Mouse (Mus musculus) lung, embryonic 15.5 days (tissue): ENCODE results near the gene Aplp2. TPM values are rescaled to one million over a fixed set of nuclear protein-coding genes. Genes with fewer than 3 reads are reported as not detected.

Experiments
- ATAC-seq: fragments of 200-750 bp; cut with Nextera tagmentation; 2 replicates; pipeline ENCODE4 v1.8.0; 2017; ENCODE audit warnings: moderate number of reproducible peaks, borderline replicate concordance; ENCODE audit not compliant: low FRiP score, low TSS enrichment; ENCODE audit errors: extremely low read depth
- H3K27ac ChIP-seq: fragments of 300-500 bp; sonication (generic); 2 replicates; pipeline ENCODE4 v1.5.1; 2015; ENCODE audit warnings: moderate library complexity, mild to moderate bottlenecking, inconsistent platforms
- H3K27me3 ChIP-seq: fragments of 300-500 bp; sonication (generic); 2 replicates; pipeline ENCODE4 v1.6.1; 2015; ENCODE audit warnings: inconsistent platforms
- H3K36me3 ChIP-seq: fragments of 300-500 bp; sonication (generic); 2 replicates; pipeline ENCODE4 v1.6.1; 2015; ENCODE audit warnings: inconsistent platforms
- H3K4me1 ChIP-seq: fragments of 300-500 bp; sonication (generic); 2 replicates; pipeline ENCODE4 v1.6.1; 2015; ENCODE audit warnings: inconsistent platforms
- H3K4me2 ChIP-seq: fragments of 300-500 bp; sonication (generic); 2 replicates; pipeline ENCODE4 v1.6.1; 2015; ENCODE audit warnings: inconsistent platforms, mild to moderate bottlenecking, moderate library complexity
- H3K4me3 ChIP-seq: fragments of 300-500 bp; sonication (generic); 2 replicates; pipeline ENCODE4 v1.5.1; 2015; ENCODE audit warnings: mild to moderate bottlenecking, inconsistent platforms
- H3K9ac ChIP-seq: fragments of 300-500 bp; sonication (generic); 2 replicates; pipeline ENCODE4 v1.6.1; 2015; ENCODE audit warnings: inconsistent platforms
- H3K9me3 ChIP-seq: fragments of 300-500 bp; sonication (generic); 2 replicates; pipeline ENCODE4 v1.6.1; 2016; ENCODE audit warnings: inconsistent platforms
- WGBS: fragments of 180-500 bp; shearing (Covaris S2); methylation state at CpG from one replicate; pipeline ENCODE4 v1.1.7; 2015; 5-methylcytosine and 5-hydroxymethylcytosine counted together
- polyA plus RNA-seq: library from polyadenylated mRNA; unstranded; fragments of >200 nt; fragmentation: Nextera tagmentation; extraction: Ambion mirVana; gene quantifications from 2 replicates; pipeline ENCODE4 v1.2.1, GENCODE M21; 2015

The Aplp2 gene
- polyA plus RNA-seq, 1 experiment from 2014 or later = 476 TPM

- Histone ChIP-seq H3K4me3 (no peak overlapping the region), H3K27me3 (peaks cover 58% of the 10 kb centered on the region), H3K9me3 (no peaks in the 10 kb centered on the region), H3K4me2 (no peak overlapping the region), H3K9ac (no peak overlapping the region), H3K4me1 (peaks cover 20% of the 10 kb centered on the region), H3K36me3 (no peaks in the 10 kb centered on the region), H3K27ac (no peak overlapping the region)
- ATAC-seq = no peak
- 74% methylated on average over 5 of the region's 5 CpGs for WGBS
Observed at GRCm38 (mm10) chr9:31133131-31133530, 78.5 kb downstream of the Aplp2 start.

GRCm38 (mm10) chr9:31131205-31131968 is 80.2 kb downstream of the Aplp2 start, which contains the start of gene St14:
St14 (minus strand) TSS chr9:31131853.
- Histone ChIP-seq H3K27me3 (peaks cover 58% of the 10 kb centered on the region), H3K9ac (peak within 1 kb of the TSS; percentile 60), H3K9me3 (no peaks in the 10 kb centered on the region), H3K4me2 (peak within 1 kb of the TSS; percentile 78), H3K4me3 (peak within 1 kb of the TSS; percentile 57), H3K27ac (peak within 1 kb of the TSS; percentile 57), H3K4me1 (peaks cover 20% of the 10 kb centered on the region), H3K36me3 (no peaks in the 10 kb centered on the region)
- under 1% methylated on average over 74 of the region's 74 CpGs for WGBS
- ATAC-seq = peak; percentile 72

GRCm38 (mm10) chr9:31130357-31131204 is 81.0 kb downstream of the Aplp2 start:
- Histone ChIP-seq H3K4me2 (peak overlapping the region; percentile 78), H3K27me3 (peaks cover 55% of the 10 kb centered on the region), H3K4me3 (peak overlapping the region; percentile 57), H3K9me3 (no peaks in the 10 kb centered on the region), H3K4me1 (peaks cover 20% of the 10 kb centered on the region), H3K9ac (peak overlapping the region; percentile 60), H3K36me3 (no peaks in the 10 kb centered on the region), H3K27ac (no peak overlapping the region)
- no peak for ATAC-seq
- 7% methylated on average over 26 of the region's 26 CpGs for WGBS

- no peak overlapping the region for H3K27ac ChIP-seq
- no peaks in the 10 kb centered on the region for H3K9me3 ChIP-seq
- peaks cover 20% of the 10 kb centered on the region for H3K4me1 ChIP-seq
- H3K4me2 ChIP-seq = peak overlapping the region; percentile 78
- H3K27me3 ChIP-seq = peaks cover 55% of the 10 kb centered on the region
- H3K36me3 ChIP-seq = no peaks in the 10 kb centered on the region
- 35% methylated on average over 8 of the region's 8 CpGs for whole genome bisulfite sequencing
- no peak overlapping the region for H3K9ac ChIP-seq
- ATAC-seq = no peak
- peak overlapping the region; percentile 57 for H3K4me3 ChIP-seq
Observed at GRCm38 (mm10) chr9:31129956-31130355, 81.7 kb downstream of the Aplp2 start.

GRCm38 (mm10) chr9:31127876-31128465 is 83.6 kb downstream of the Aplp2 start:
- WGBS = 62% methylated on average over 12 of the region's 12 CpGs
- ATAC-seq = no peak
- Histone ChIP-seq H3K27me3 (peaks cover 41% of the 10 kb centered on the region), H3K36me3 (no peaks in the 10 kb centered on the region), H3K4me1 (peaks cover 20% of the 10 kb centered on the region), H3K27ac (no peak overlapping the region), H3K9me3 (no peaks in the 10 kb centered on the region), H3K9ac (no peak overlapping the region), H3K4me2 (no peak overlapping the region), H3K4me3 (no peak overlapping the region)

GRCm38 (mm10) chr9:31126079-31126478 is 85.5 kb downstream of the Aplp2 start:
- WGBS = 80% methylated on average over 7 of the region's 7 CpGs
- no peaks in the 10 kb centered on the region for H3K9me3 ChIP-seq
- no peak for ATAC-seq

GRCm38 (mm10) chr9:31122464-31123030 is 89.1 kb downstream of the Aplp2 start:
- no peak overlapping the region for H3K27ac ChIP-seq
- H3K4me2 ChIP-seq = no peak overlapping the region
- H3K9ac ChIP-seq = no peak overlapping the region
- H3K4me3 ChIP-seq = no peak overlapping the region
- 53% methylated on average over 13 of the region's 13 CpGs for WGBS
- H3K27me3 ChIP-seq = no peaks in the 10 kb centered on the region
- no peak for ATAC-seq
- no peaks in the 10 kb centered on the region for H3K36me3 ChIP-seq
- H3K9me3 ChIP-seq = no peaks in the 10 kb centered on the region
- H3K4me1 ChIP-seq = peaks cover 27% of the 10 kb centered on the region

More at GRCm38 (mm10) chr9:31126079-31126478, 85.5 kb downstream of the Aplp2 start:
- Histone ChIP-seq H3K27me3 (peaks cover 22% of the 10 kb centered on the region), H3K4me1 (peaks cover 20% of the 10 kb centered on the region), H3K4me2 (no peak overlapping the region), H3K27ac (no peak overlapping the region), H3K4me3 (no peak overlapping the region), H3K9ac (no peak overlapping the region), H3K36me3 (no peaks in the 10 kb centered on the region)

- Histone ChIP-seq H3K27me3 (no peaks in the 10 kb centered on the region), H3K4me3 (no peak overlapping the region), H3K4me2 (peak overlapping the region; percentile 8; the same call in 1 of the 2 replicates), H3K27ac (peak overlapping the region; percentile 66), H3K9me3 (no peaks in the 10 kb centered on the region), H3K9ac (no peak overlapping the region), H3K36me3 (no peaks in the 10 kb centered on the region), H3K4me1 (peaks cover 27% of the 10 kb centered on the region)
- 42% methylated on average over 4 of the region's 4 CpGs for WGBS
- ATAC-seq = no peak; the same call in 1 of the 2 replicates
Observed at GRCm38 (mm10) chr9:31120533-31120915, 91.1 kb downstream of the Aplp2 start.

GRCm38 (mm10) chr9:31119882-31120532 is 91.6 kb downstream of the Aplp2 start:
- Histone ChIP-seq H3K4me3 (no peak overlapping the region), H3K27me3 (no peaks in the 10 kb centered on the region), H3K9ac (no peak overlapping the region), H3K4me1 (peaks cover 27% of the 10 kb centered on the region), H3K27ac (peak overlapping the region; percentile 66), H3K9me3 (no peaks in the 10 kb centered on the region), H3K36me3 (no peaks in the 10 kb centered on the region), H3K4me2 (no peak overlapping the region; the same call in 1 of the 2 replicates)
- 29% methylated on average over 11 of the region's 11 CpGs for WGBS
- ATAC-seq = no peak; the same call in 1 of the 2 replicates

- Histone ChIP-seq H3K9me3 (no peaks in the 10 kb centered on the region), H3K9ac (no peak overlapping the region), H3K4me2 (no peak overlapping the region), H3K27ac (no peak overlapping the region), H3K36me3 (no peaks in the 10 kb centered on the region), H3K27me3 (no peaks in the 10 kb centered on the region), H3K4me1 (peaks cover 27% of the 10 kb centered on the region), H3K4me3 (no peak overlapping the region)
- WGBS = 61% methylated on average over 5 of the region's 5 CpGs
- ATAC-seq = no peak
Observed at GRCm38 (mm10) chr9:31119405-31119804, 92.2 kb downstream of the Aplp2 start.
